22 mouse cellular contexts compared by ENCODE assay signal in genomic region chr10:79800508-79800907, GRCm38 (mm10). TPM values are rescaled to one million over a fixed set of nuclear protein-coding genes. Genes with fewer than 3 reads are reported as not detected.
DNase-seq lines count a peak whose midpoint lies in the region; ATAC-seq lines count a peak whose summit lies in the region.
"Had no signal": no experiment of that assay in that cellular context is flagged by ENCODE, and none has a peak within 500 bp of the region (broad histone marks: within the 10 kb centered on the region; RNA-seq: fewer than 3 reads in every experiment).

No protein-coding gene starts in this region.

- H3K27ac ChIP-seq in heart, embryonic 10.5 days, result peak overlapping the region; percentile 52; the same call in 1 of the 2 replicates
- peak overlapping the region; percentile 96 for H3K27ac ChIP-seq in midbrain, embryonic 12.5 days (replicated peaks)
- H3K27ac ChIP-seq in midbrain, embryonic 14.5 days (replicated peaks; ENCODE audit: low read depth, low read length), result no peak overlapping the region
- peak overlapping the region; percentile 59 for H3K27ac ChIP-seq in limb, embryonic 12.5 days
- H3K27ac ChIP-seq: heart, embryonic 15.5 days; hindbrain, postnatal 0 days; liver, embryonic 15.5 days; stomach, postnatal 0 days had no signal

- H3K4me1 ChIP-seq in heart, embryonic 10.5 days, result peaks cover 56% of the 10 kb centered on the region
- H3K4me1 ChIP-seq in midbrain, embryonic 12.5 days, result peaks cover 70% of the 10 kb centered on the region
- H3K4me1 ChIP-seq in midbrain, embryonic 14.5 days (ENCODE audit: control insufficient read depth, insufficient read depth, low read length), result peaks cover 55% of the 10 kb centered on the region
- peaks cover 55% of the 10 kb centered on the region for H3K4me1 ChIP-seq in limb, embryonic 12.5 days (replicated peaks)

- intact Hi-C loops in heart, postnatal 10 days (cut with DNase I), result no loop called here

- no peak overlapping the region for H3K4me3 ChIP-seq in heart, embryonic 10.5 days
- H3K4me3 ChIP-seq in midbrain, embryonic 12.5 days, result no peak overlapping the region
- H3K4me3 ChIP-seq in midbrain, embryonic 14.5 days (replicated peaks; ENCODE audit: low read depth, low read length), result no peak overlapping the region
- no peak overlapping the region for H3K4me3 ChIP-seq in limb, embryonic 12.5 days (replicated peaks)
- H3K4me3 ChIP-seq: heart, embryonic 15.5 days; liver, embryonic 15.5 days had no signal

- no peak overlapping the region for H3K4me2 ChIP-seq in midbrain, embryonic 12.5 days (replicated peaks)
- H3K4me2 ChIP-seq in midbrain, embryonic 14.5 days (ENCODE audit: low read length), result no peak overlapping the region
- H3K4me2 ChIP-seq in limb, embryonic 12.5 days, result no peak overlapping the region
- H3K4me2 ChIP-seq: heart, embryonic 15.5 days; liver, embryonic 15.5 days had no signal

- no peaks in the 10 kb centered on the region for H3K9me3 ChIP-seq in heart, embryonic 10.5 days
- H3K9me3 ChIP-seq in midbrain, embryonic 12.5 days, result no peaks in the 10 kb centered on the region
- H3K9me3 ChIP-seq in midbrain, embryonic 14.5 days (ENCODE audit: control insufficient read depth, low read length), result no peaks in the 10 kb centered on the region
- H3K9me3 ChIP-seq in limb, embryonic 12.5 days, result 0 out of 2 replicates have a peak, but pooled peaks cover 3% of the 10 kb centered on the region
- H3K9me3 ChIP-seq: heart, embryonic 15.5 days; liver, embryonic 15.5 days had no signal

- no peak for DNase-seq in heart, embryonic 10.5 days (ENCODE audit: low spot score)
- no peak for DNase-seq in heart, postnatal 10 days
- peak; percentile 75 for DNase-seq in kidney, adult 9 months
- no peak for DNase-seq in kidney, adult 11 months
- DNase-seq in midbrain, embryonic 14.5 days, result no peak
- DNase-seq in urinary bladder, postnatal 25 days (ENCODE audit: low spot score), result no peak
- DNase-seq: adrenal gland, postnatal 36 days; B cell, adult 2 months; cerebellum, adult 11-12 months; gastrocnemius, postnatal 10 days; heart, adult 18-20 months; layer of hippocampus, adult 9-11 months; right cerebral cortex, adult 18-20 months had no signal

- H3K9ac ChIP-seq in midbrain, embryonic 12.5 days (replicated peaks), result 0 out of 2 replicates have a peak overlapping the region, but pooled peaks have one; percentile 6
- no peak overlapping the region for H3K9ac ChIP-seq in midbrain, embryonic 14.5 days (replicated peaks; ENCODE audit: low read length)
- no peak overlapping the region for H3K9ac ChIP-seq in limb, embryonic 12.5 days (replicated peaks)
- H3K9ac ChIP-seq: heart, embryonic 15.5 days; liver, embryonic 15.5 days had no signal

- no peaks in the 10 kb centered on the region for H3K27me3 ChIP-seq in heart, embryonic 10.5 days (ENCODE audit: insufficient read depth, poor library complexity, severe bottlenecking)
- H3K27me3 ChIP-seq in midbrain, embryonic 12.5 days, result no peaks in the 10 kb centered on the region
- H3K27me3 ChIP-seq in midbrain, embryonic 14.5 days (ENCODE audit: control insufficient read depth, insufficient read depth, low read length), result no peaks in the 10 kb centered on the region
- H3K27me3 ChIP-seq in limb, embryonic 12.5 days, result no peaks in the 10 kb centered on the region
- H3K27me3 ChIP-seq: heart, embryonic 15.5 days; liver, embryonic 15.5 days had no signal

- 84% methylated on average over 11 of the region's 11 CpGs for WGBS in heart, embryonic 10.5 days
- 89% methylated on average over 11 of the region's 11 CpGs for WGBS in midbrain, embryonic 12.5 days
- WGBS in midbrain, embryonic 14.5 days, result 83% methylated on average over 11 of the region's 11 CpGs
- 79% methylated on average over 11 of the region's 11 CpGs for WGBS in limb, embryonic 12.5 days

- no peak for ATAC-seq in midbrain, embryonic 12.5 days (ENCODE audit: low FRiP score, low read depth)
- ATAC-seq in midbrain, embryonic 14.5 days (ENCODE audit: low FRiP score, low TSS enrichment), result no peak
- ATAC-seq in limb, embryonic 12.5 days (ENCODE audit: insufficient number of reproducible peaks, insufficient read depth, low FRiP score, low TSS enrichment, low read depth), result no peak
- ATAC-seq: hindbrain, postnatal 0 days; intestine, postnatal 0 days; lung, postnatal 0 days had no signal

- H3K36me3 ChIP-seq in heart, embryonic 10.5 days, result peaks cover 2% of the 10 kb centered on the region; the same call in 1 of the 2 replicates
- no peaks in the 10 kb centered on the region; the same call in 1 of the 2 replicates for H3K36me3 ChIP-seq in midbrain, embryonic 12.5 days
- no peaks in the 10 kb centered on the region; the same call in 1 of the 2 replicates for H3K36me3 ChIP-seq in midbrain, embryonic 14.5 days (ENCODE audit: control insufficient read depth, insufficient read depth, low read length)
- peaks cover 15% of the 10 kb centered on the region; the same call in 1 of the 2 replicates for H3K36me3 ChIP-seq in limb, embryonic 12.5 days
- H3K36me3 ChIP-seq: heart, embryonic 15.5 days; liver, embryonic 15.5 days had no signal

RNA-seq across cellular contexts. Expression of gene Palm, which starts 7.1 kb away (rescaled TPM):
- 80.7 and 83.1 TPM in 2 replicates for polyA plus RNA-seq in heart, embryonic 10.5 days (2016; fragmentation: Nextera tagmentation; extraction: Ambion mirVana)
- total RNA-seq in heart, postnatal 10 days (2021), result 100 to 1,000 TPM in 1 of 2 experiments, 10 to 100 TPM in 1; 90.8 to 103 TPM
- polyA plus RNA-seq in midbrain, embryonic 12.5 days (2016; fragmentation: Nextera tagmentation; extraction: Ambion mirVana), result 198 and 204 TPM in 2 replicates
- polyA plus RNA-seq in midbrain, embryonic 14.5 days (2014; fragmentation: Nextera tagmentation; extraction: Ambion mirVana), result 270 and 307 TPM in 2 replicates
- 121 TPM in 2 replicates for polyA plus RNA-seq in limb, embryonic 12.5 days (2016; fragmentation: Nextera tagmentation; extraction: Ambion mirVana)

RNA-seq across cellular contexts. Expression of gene Prss57, which starts 9.7 kb away (rescaled TPM):
- not detected in 2 replicates for polyA plus RNA-seq in heart, embryonic 10.5 days (2016; fragmentation: Nextera tagmentation; extraction: Ambion mirVana)
- not detected for total RNA-seq in heart, postnatal 10 days (2021)
- 0.27 TPM in 1 of 2 replicates, not detected in the other for polyA plus RNA-seq in midbrain, embryonic 12.5 days (2016; fragmentation: Nextera tagmentation; extraction: Ambion mirVana)
- 0.30 TPM in 1 of 2 replicates, not detected in the other for polyA plus RNA-seq in midbrain, embryonic 14.5 days (2014; fragmentation: Nextera tagmentation; extraction: Ambion mirVana)
- not detected in 2 replicates for polyA plus RNA-seq in limb, embryonic 12.5 days (2016; fragmentation: Nextera tagmentation; extraction: Ambion mirVana)
- total RNA-seq: adrenal gland, postnatal 36 days; heart, adult 18-20 months had no signal
- polyA plus RNA-seq: embryonic facial prominence, embryonic 14.5 days had no signal

RNA-seq across cellular contexts. Expression of gene Misp, which starts 20.3 kb away (rescaled TPM):
- 0.21 and 0.82 TPM in 2 replicates for polyA plus RNA-seq in heart, embryonic 10.5 days (2016; fragmentation: Nextera tagmentation; extraction: Ambion mirVana)
- total RNA-seq in heart, postnatal 10 days (2021), result under 1 TPM; 0.22 to 0.30 TPM
- 0.94 and 1.0 TPM in 2 replicates for polyA plus RNA-seq in midbrain, embryonic 12.5 days (2016; fragmentation: Nextera tagmentation; extraction: Ambion mirVana)
- 0.45 and 1.5 TPM in 2 replicates for polyA plus RNA-seq in midbrain, embryonic 14.5 days (2014; fragmentation: Nextera tagmentation; extraction: Ambion mirVana)
- polyA plus RNA-seq in limb, embryonic 12.5 days (2016; fragmentation: Nextera tagmentation; extraction: Ambion mirVana), result 0.28 and 0.67 TPM in 2 replicates

RNA-seq across cellular contexts. Expression of gene Fstl3, which starts 23.4 kb away (rescaled TPM):
- polyA plus RNA-seq in heart, embryonic 10.5 days (2016; fragmentation: Nextera tagmentation; extraction: Ambion mirVana), result 7.9 and 8.0 TPM in 2 replicates
- total RNA-seq in heart, postnatal 10 days (2021), result 1 to 10 TPM; 5.8 to 7.4 TPM
- polyA plus RNA-seq in midbrain, embryonic 12.5 days (2016; fragmentation: Nextera tagmentation; extraction: Ambion mirVana), result 1.0 and 1.6 TPM in 2 replicates
- polyA plus RNA-seq in midbrain, embryonic 14.5 days (2014; fragmentation: Nextera tagmentation; extraction: Ambion mirVana), result 0.80 and 1.5 TPM in 2 replicates
- 3.0 and 4.0 TPM in 2 replicates for polyA plus RNA-seq in limb, embryonic 12.5 days (2016; fragmentation: Nextera tagmentation; extraction: Ambion mirVana)

RNA-seq across cellular contexts. Expression of gene Rnf126, which starts 33.8 kb away (rescaled TPM):
- polyA plus RNA-seq in heart, embryonic 10.5 days (2016; fragmentation: Nextera tagmentation; extraction: Ambion mirVana), result 84.4 and 113 TPM in 2 replicates
- total RNA-seq in heart, postnatal 10 days (2021), result 10 to 100 TPM; 31.8 to 34.4 TPM
- 98.8 and 104 TPM in 2 replicates for polyA plus RNA-seq in midbrain, embryonic 12.5 days (2016; fragmentation: Nextera tagmentation; extraction: Ambion mirVana)
- polyA plus RNA-seq in midbrain, embryonic 14.5 days (2014; fragmentation: Nextera tagmentation; extraction: Ambion mirVana), result 92.8 and 94.6 TPM in 2 replicates
- polyA plus RNA-seq in limb, embryonic 12.5 days (2016; fragmentation: Nextera tagmentation; extraction: Ambion mirVana), result 108 and 113 TPM in 2 replicates
